Mouse (Mus musculus) MEL (cell line): ENCODE data around the gene Zmat5. TPM values are rescaled to one million over a fixed set of nuclear protein-coding genes. Genes with fewer than 3 reads are reported as not detected.
A peak's percentile ranks its signal among the peaks of the same experiment; 100 is the strongest.

Experiments
- DNase-seq: peaks from one replicate; pipeline ENCODE4 v3.0.0; 2011; ENCODE audit warnings: low read depth, low spot score
- H3K27ac ChIP-seq: 2 replicates; pipeline ENCODE4 v1.5.1; 2012; ENCODE audit warnings: low read depth, mild to moderate bottlenecking, control low read depth, low read length, moderate library complexity; ENCODE audit not compliant: control insufficient read depth
- H3K27me3 ChIP-seq, 2 experiments: fragments of 150-350 bp in 1 of 2; sonication (generic) in 1 of 2; 2 replicates each; pipeline ENCODE4 v1.6.1; 2012; ENCODE audit warnings: low read length in 2 of 2, mild to moderate bottlenecking in 2 of 2, improper control_type of control experiment in 1 of 2, moderate library complexity in 1 of 2; ENCODE audit not compliant: insufficient read depth in 2 of 2, control insufficient read depth in 1 of 2
- H3K36me3 ChIP-seq, 2 experiments: 2 replicates each; pipeline ENCODE4 v1.6.1; 2012 to 2014; ENCODE audit warnings: low read length in 2 of 2, improper control_type of control experiment in 1 of 2, inconsistent platforms in 1 of 2, mild to moderate bottlenecking in 1 of 2; ENCODE audit not compliant: insufficient read depth in 2 of 2, control insufficient read depth in 1 of 2
- H3K4me1 ChIP-seq, 2 experiments: fragments of 150-350 bp in 1 of 2; sonication (generic) in 1 of 2; 2 replicates each; pipeline ENCODE4 v1.6.1; 2012; ENCODE audit warnings: low read length in 2 of 2, improper control_type of control experiment in 1 of 2, mild to moderate bottlenecking in 1 of 2; ENCODE audit not compliant: insufficient read depth in 2 of 2, control insufficient read depth in 1 of 2
- H3K4me3 ChIP-seq, 2 experiments: fragments of 150-350 bp in 1 of 2; sonication (generic) in 1 of 2; 2 replicates each; pipeline ENCODE4 v1.5.1; 2012; ENCODE audit warnings: low read depth in 2 of 2, low read length in 2 of 2, mild to moderate bottlenecking in 2 of 2, moderate library complexity in 2 of 2, control low read depth in 1 of 2, improper control_type of control experiment in 1 of 2; ENCODE audit not compliant: control insufficient read depth in 1 of 2, insufficient read depth in 1 of 2
- H3K79me2 ChIP-seq: 2 replicates; pipeline ENCODE4 v1.6.1; 2012; ENCODE audit warnings: mild to moderate bottlenecking, low read length, moderate library complexity; ENCODE audit not compliant: control insufficient read depth, poor library complexity, insufficient read depth
- H3K9ac ChIP-seq: 2 replicates; pipeline ENCODE4 v1.6.1; 2012; ENCODE audit warnings: low read depth, mild to moderate bottlenecking, control low read depth, low read length, moderate library complexity; ENCODE audit not compliant: control insufficient read depth, poor library complexity, severe bottlenecking
- H3K9me3 ChIP-seq: fragments of 150-350 bp; sonication (generic); replicated peaks from 2 replicates; pipeline ENCODE4 v1.6.1; 2012; ENCODE audit warnings: mild to moderate bottlenecking, low read length, improper control_type of control experiment, moderate library complexity; ENCODE audit not compliant: insufficient read depth
- CTCF ChIP-seq, 3 experiments: IDR thresholded peaks in 2 of 3; conservative IDR thresholded peaks in 1 of 3; 2 replicates each; pipeline ENCODE4 v1.5.1; 2011 to 2012; ENCODE audit warnings: low read length in 3 of 3, low read depth in 2 of 3, mild to moderate bottlenecking in 2 of 3, improper control_type of control experiment in 1 of 3, inconsistent platforms in 1 of 3, mixed read lengths in 1 of 3, moderate library complexity in 1 of 3; ENCODE audit not compliant: control insufficient read depth in 1 of 3, insufficient read depth in 1 of 3, poor library complexity in 1 of 3, severe bottlenecking in 1 of 3
- ETS1 ChIP-seq: IDR thresholded peaks from 2 replicates; pipeline ENCODE4 v1.6.1; 2012; ENCODE audit warnings: low read depth, mild to moderate bottlenecking, inconsistent platforms, low read length, improper control_type of control experiment, moderate library complexity
- HCFC1 ChIP-seq: IDR thresholded peaks from 2 replicates; pipeline ENCODE4 v1.6.1; 2012; ENCODE audit warnings: low read depth, mild to moderate bottlenecking, inconsistent platforms, low read length, improper control_type of control experiment, moderate library complexity
- MAFK ChIP-seq: IDR thresholded peaks from 2 replicates; pipeline ENCODE4 v1.6.1; 2011; ENCODE audit warnings: low read depth, mild to moderate bottlenecking, low read length, improper control_type of control experiment, borderline replicate concordance
- MXI1 ChIP-seq: IDR thresholded peaks from 2 replicates; pipeline ENCODE4 v1.6.1; 2011; ENCODE audit warnings: mild to moderate bottlenecking, low read depth, low read length, improper control_type of control experiment
- MYC ChIP-seq: IDR thresholded peaks from 2 replicates; pipeline ENCODE4 v1.6.1; 2011; ENCODE audit warnings: low read depth, mild to moderate bottlenecking, low read length, improper control_type of control experiment, moderate library complexity
- NELFE ChIP-seq: IDR thresholded peaks from 2 replicates; pipeline ENCODE4 v1.6.1; 2011; ENCODE audit warnings: low read depth, low read length, improper control_type of control experiment
- NRF1 ChIP-seq: IDR thresholded peaks from 2 replicates; pipeline ENCODE4 v1.6.1; 2014; ENCODE audit warnings: low read depth, mild to moderate bottlenecking, inconsistent platforms, low read length, improper control_type of control experiment, moderate library complexity; ENCODE audit not compliant: poor library complexity, insufficient read depth, severe bottlenecking
- POLR2AphosphoS2 ChIP-seq: IDR thresholded peaks from 2 replicates; pipeline ENCODE4 v1.6.1; 2011; ENCODE audit warnings: low read length, improper control_type of control experiment
- POLR2AphosphoS5 ChIP-seq: IDR thresholded peaks from 2 replicates; pipeline ENCODE4 v1.6.1; 2012; ENCODE audit warnings: low read depth, borderline replicate concordance, mild to moderate bottlenecking, inconsistent platforms, low read length, moderate library complexity, mixed read lengths
- RAD21 ChIP-seq: IDR thresholded peaks from 2 replicates; pipeline ENCODE4 v1.6.1; 2011; ENCODE audit warnings: mild to moderate bottlenecking, low read depth, low read length, improper control_type of control experiment
- SMC3 ChIP-seq: IDR thresholded peaks from 2 replicates; pipeline ENCODE4 v1.6.1; 2011; ENCODE audit warnings: low read depth, low read length, improper control_type of control experiment
- TBP ChIP-seq: IDR thresholded peaks from 2 replicates; pipeline ENCODE4 v1.8.0; 2011; ENCODE audit warnings: low read depth, low read length, improper control_type of control experiment
- USF1 ChIP-seq: IDR thresholded peaks from 2 replicates; pipeline ENCODE4 v1.6.1; 2014; ENCODE audit warnings: low read depth, mild to moderate bottlenecking, inconsistent platforms, low read length, improper control_type of control experiment, moderate library complexity
- ZC3H11A ChIP-seq: IDR thresholded peaks from 2 replicates; pipeline ENCODE4 v1.6.1; 2012; ENCODE audit warnings: low read depth, mild to moderate bottlenecking, inconsistent platforms, low read length, improper control_type of control experiment
- ZKSCAN1 ChIP-seq: IDR thresholded peaks from 2 replicates; pipeline ENCODE4 v1.6.1; 2012; ENCODE audit warnings: low read depth, mild to moderate bottlenecking, inconsistent platforms, low read length, improper control_type of control experiment, moderate library complexity
- polyA plus RNA-seq, 2 experiments: library from polyadenylated mRNA; stranded (reverse) in 1 of 2; unstranded in 1 of 2; fragments of >175 nt in 1 of 2; fragments of >200 nt in 1 of 2; gene quantifications; 2 replicates each; pipeline versions ENCODE4 v1.2.1 to v1.2.4; 2012; ENCODE audit warnings: low replicate concordance in 2 of 2, low read depth in 1 of 2; ENCODE audit not compliant: insufficient read length in 2 of 2, insufficient read depth in 1 of 2, missing spikeins in 1 of 2
- total RNA-seq: library from RNA; depleted of rRNA; stranded (reverse); fragments of 300-350 nt; gene quantifications from 2 replicates; pipeline ENCODE4 v1.2.3, GENCODE M21; 2012

Zmat5 gene
- total and polyA plus RNA-seq, 3 experiments, result 36.9 to 39.3 TPM; not detected in 1

DNA sequence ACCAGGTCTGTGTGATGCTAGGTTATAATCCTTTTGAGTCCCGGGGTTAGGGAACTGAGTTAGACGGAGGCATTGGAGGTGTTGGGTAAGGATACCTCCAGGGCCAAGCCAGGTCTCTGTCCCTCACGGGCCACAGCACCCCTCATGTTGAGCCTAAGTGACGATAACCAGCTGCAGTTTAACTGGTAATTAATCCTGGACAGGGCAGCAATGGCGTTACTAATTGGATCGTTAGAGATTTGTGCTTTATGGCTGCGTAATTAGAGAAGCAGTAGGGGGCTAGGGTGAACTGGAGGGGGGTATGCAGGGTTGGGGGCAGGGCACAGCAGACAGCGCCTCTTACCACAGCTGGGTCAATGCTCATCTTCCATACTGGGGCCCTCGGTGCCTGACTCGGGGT is 48.4 kb downstream of the Zmat5 start:
- Histone ChIP-seq H3K4me3 (no peak overlapping the region), H3K36me3 (no peaks in the 10 kb centered on the region), H3K4me1 (no peaks in the 10 kb centered on the region), H3K79me2 (no peaks in the 10 kb centered on the region), H3K9ac (no peak overlapping the region), H3K27me3 (no peaks in the 10 kb centered on the region), H3K9me3 (no peaks in the 10 kb centered on the region), H3K27ac (no peak overlapping the region)
- no peak for DNase-seq
- TF ChIP-seq USF1, result no peak
- no peak for TF ChIP-seq POLR2AphosphoS2
- TF ChIP-seq CTCF (IDR thresholded peaks at IDR 0.05 in 2 of 3, conservative IDR thresholded peaks at IDR 0.05 in 1 of 3; ENCODE audit: control insufficient read depth in 1 of 3, insufficient read depth in 1 of 3, low read depth in 2 of 3, low read length in 3 of 3, poor library complexity in 1 of 3, severe bottlenecking in 1 of 3), result no peak
- no peak for TF ChIP-seq POLR2AphosphoS5
- no peak for TF ChIP-seq NRF1
- TF ChIP-seq ZKSCAN1, result no peak
- TF ChIP-seq MAFK, result no peak
- TF ChIP-seq MYC, result no peak
- no peak for TF ChIP-seq MXI1

GRCm38 (mm10) chr11:4754036-4754435 is 49.6 kb downstream of the Zmat5 start:
- Histone ChIP-seq H3K4me3 (no peak overlapping the region), H3K9me3 (no peaks in the 10 kb centered on the region), H3K27ac (no peak overlapping the region), H3K27me3 (no peaks in the 10 kb centered on the region), H3K79me2 (no peaks in the 10 kb centered on the region), H3K36me3 (no peaks in the 10 kb centered on the region), H3K9ac (no peak overlapping the region), H3K4me1 (no peaks in the 10 kb centered on the region)
- peak; percentile 39 for DNase-seq
- peak; percentile 57 for TF ChIP-seq RAD21
- peak; percentile 58 for TF ChIP-seq ZC3H11A
- peak; percentile 65 for TF ChIP-seq SMC3
- TF ChIP-seq CTCF (IDR thresholded peaks at IDR 0.05 in 2 of 3, conservative IDR thresholded peaks at IDR 0.05 in 1 of 3; ENCODE audit: control insufficient read depth in 1 of 3, insufficient read depth in 1 of 3, low read depth in 2 of 3, low read length in 3 of 3, poor library complexity in 1 of 3, severe bottlenecking in 1 of 3), result peak; percentile 57 to 73 (median 62)
- no peak for TF ChIP-seq MAFK
- no peak for TF ChIP-seq NRF1

GRCm38 (mm10) chr11:4754867-4755266 is 50.4 kb downstream of the Zmat5 start:
- Histone ChIP-seq H3K27ac (no peak overlapping the region), H3K9me3 (no peaks in the 10 kb centered on the region), H3K79me2 (no peaks in the 10 kb centered on the region), H3K4me3 (no peak overlapping the region), H3K9ac (no peak overlapping the region), H3K27me3 (no peaks in the 10 kb centered on the region), H3K36me3 (no peaks in the 10 kb centered on the region), H3K4me1 (no peaks in the 10 kb centered on the region)
- TF ChIP-seq TBP, result no peak
- no peak for TF ChIP-seq NRF1
- no peak for TF ChIP-seq ETS1
- TF ChIP-seq NELFE, result no peak
- no peak for TF ChIP-seq HCFC1
- TF ChIP-seq POLR2AphosphoS2, result no peak
- no peak for DNase-seq
